Mouse (Mus musculus): ENCODE data around the gene Gas2l1. TPM values are rescaled to one million over a fixed set of nuclear protein-coding genes. Genes with fewer than 3 reads are reported as not detected.

The Gas2l1 gene
- polyA plus RNA-seq, 1 experiment = 286 TPM

- TF ChIP-seq GATA1 (IDR thresholded peaks at IDR 0.05; ENCODE audit: low read length) = no peak
Observed at GRCm38 (mm10) chr11:5033136-5033535, 32.0 kb downstream of the Gas2l1 start.

- no peak for TF ChIP-seq GATA1 (IDR thresholded peaks at IDR 0.05; ENCODE audit: low read length)
Observed at GRCm38 (mm10) chr11:5032706-5033105, 32.4 kb downstream of the Gas2l1 start.

- no peak for TF ChIP-seq GATA1 (IDR thresholded peaks at IDR 0.05; ENCODE audit: low read length)
Observed at GRCm38 (mm10) chr11:5028228-5028627, 36.9 kb downstream of the Gas2l1 start.

- TF ChIP-seq GATA1 (IDR thresholded peaks at IDR 0.05; ENCODE audit: low read length) = no peak
Observed at GRCm38 (mm10) chr11:5025108-5025507, 40.0 kb downstream of the Gas2l1 start.

GRCm38 (mm10) chr11:5017506-5017905, 47.6 kb downstream of the Gas2l1 start:
- no peak for TF ChIP-seq GATA1 (IDR thresholded peaks at IDR 0.05; ENCODE audit: low read length)

- no peak for TF ChIP-seq GATA1 (IDR thresholded peaks at IDR 0.05; ENCODE audit: low read length)
Observed at GRCm38 (mm10) chr11:5016286-5016685, 48.8 kb downstream of the Gas2l1 start.

- TF ChIP-seq GATA1 (IDR thresholded peaks at IDR 0.05; ENCODE audit: low read length) = no peak
Observed at GRCm38 (mm10) chr11:5015720-5016119, 49.4 kb downstream of the Gas2l1 start.

- no peak for TF ChIP-seq GATA1 (IDR thresholded peaks at IDR 0.05; ENCODE audit: low read length)
Observed at GRCm38 (mm10) chr11:5012213-5012715, 52.9 kb downstream of the Gas2l1 start.

- TF ChIP-seq GATA1 (IDR thresholded peaks at IDR 0.05; ENCODE audit: low read length) = no peak
Observed at GRCm38 (mm10) chr11:5011480-5011879, 53.6 kb downstream of the Gas2l1 start.

GRCm38 (mm10) chr11:5010205-5010604, 54.9 kb downstream of the Gas2l1 start:
- no peak for TF ChIP-seq GATA1 (IDR thresholded peaks at IDR 0.05; ENCODE audit: low read length)

- peak; percentile 59 for TF ChIP-seq GATA1 (IDR thresholded peaks at IDR 0.05; ENCODE audit: low read length)
Observed at GRCm38 (mm10) chr11:5009354-5010074, 55.6 kb downstream of the Gas2l1 start.

- peak; percentile 36 for TF ChIP-seq GATA1 (IDR thresholded peaks at IDR 0.05; ENCODE audit: low read length)
Observed at GRCm38 (mm10) chr11:5008867-5009266, 56.3 kb downstream of the Gas2l1 start.

- TF ChIP-seq GATA1 (IDR thresholded peaks at IDR 0.05; ENCODE audit: low read length) = no peak
Observed at GRCm38 (mm10) chr11:5007186-5007585, 57.9 kb downstream of the Gas2l1 start.

GRCm38 (mm10) chr11:5005528-5005927, 59.6 kb downstream of the Gas2l1 start:
- TF ChIP-seq GATA1 (IDR thresholded peaks at IDR 0.05; ENCODE audit: low read length) = no peak

Other genes with a start within 250 kb of the Gas2l1 start
- gene Nf2, start 215.8 kb downstream of the Gas2l1 start, polyA plus RNA-seq (2012) = 74.0 and 79.6 TPM in 2 replicates
- 16.4 and 18.0 TPM in 2 replicates for gene Nipsnap1, start 191.4 kb downstream of the Gas2l1 start, polyA plus RNA-seq (2012)
- 4.3 and 9.9 TPM in 2 replicates for gene Thoc5, start 170.0 kb downstream of the Gas2l1 start, polyA plus RNA-seq (2012)
- gene Nefh, start 117.3 kb downstream of the Gas2l1 start, polyA plus RNA-seq (2012) = 66.7 and 95.2 TPM in 2 replicates
- 69.3 and 86.0 TPM in 2 replicates for gene Ap1b1, start 78.5 kb downstream of the Gas2l1 start, polyA plus RNA-seq (2012)
- gene Rasl10a, start 7.2 kb downstream of the Gas2l1 start, polyA plus RNA-seq (2012) = 0.06 TPM in 2 replicates
- 38.4 and 49.6 TPM in 2 replicates for gene Rhbdd3, start 33.6 kb upstream of the Gas2l1 start, polyA plus RNA-seq (2012)
- gene Ewsr1, start 33.9 kb upstream of the Gas2l1 start, polyA plus RNA-seq (2012) = 924 and 1,277 TPM in 2 replicates
- gene Emid1, start 86.9 kb upstream of the Gas2l1 start, polyA plus RNA-seq (2012) = not detected in 2 replicates
- 1.1 TPM in 2 replicates for gene Kremen1, start 196.2 kb upstream of the Gas2l1 start, polyA plus RNA-seq (2012)

Data from G1E-ER4 (cell line).